Mouse (Mus musculus) Patski (cell line): ENCODE measurements around the gene Apof. TPM values are rescaled to one million over a fixed set of nuclear protein-coding genes. Genes with fewer than 3 reads are reported as not detected.

Experiments used
- ATAC-seq: fragments of 100-300 bp; one replicate; pipeline ENCODE4 v1.8.0; 2021
- CTCF ChIA-PET: fragments of 350-600 bp; sonication (Branson Sonifier 250); formaldehyde crosslinking; loops from one replicate; lab custom pipeline; 2022; ENCODE audit warnings: inconsistent platforms; lab: Charles Lee
- POLR2A ChIA-PET: fragments of 350-600 bp; sonication (Branson Sonifier 250); formaldehyde crosslinking; loops from one replicate; lab custom pipeline; 2022; ENCODE audit warnings: antibody characterized with exemption, inconsistent platforms; lab: Charles Lee
- DNase-seq: peaks from one replicate; pipeline ENCODE4 v3.0.0-alpha.2; 2011; ENCODE audit warnings: low read depth, low spot score
- H3K27me3 ChIP-seq: fragments of 371-371 bp; one replicate; pipeline ENCODE4 v1.5.1; 2021
- CTCF ChIP-seq: fragments of 100-300 bp; IDR thresholded peaks from one replicate; pipeline ENCODE4 v1.5.1; 2021
- in situ Hi-C: fragments of 300-500 bp; cut with MboI; formaldehyde crosslinking; loops from 3 replicates; pipeline ENCODE4 v1.11.1; 2018; ENCODE audit warnings: low pct_unique_long_range_greater_than_20kb, mixed read lengths
- polyA plus RNA-seq: library from polyadenylated mRNA; unstranded; gene quantifications from one replicate; pipeline ENCODE4 v1.2.3, GENCODE M21; 2021

Gene Apof
- polyA plus RNA-seq, 1 experiment from 2014 or later: 0.10 TPM

GRCm38 (mm10) chr10:128310902-128311301 is 42.4 kb downstream of the Apof start:
- TF ChIP-seq CTCF: no peak

DNA sequence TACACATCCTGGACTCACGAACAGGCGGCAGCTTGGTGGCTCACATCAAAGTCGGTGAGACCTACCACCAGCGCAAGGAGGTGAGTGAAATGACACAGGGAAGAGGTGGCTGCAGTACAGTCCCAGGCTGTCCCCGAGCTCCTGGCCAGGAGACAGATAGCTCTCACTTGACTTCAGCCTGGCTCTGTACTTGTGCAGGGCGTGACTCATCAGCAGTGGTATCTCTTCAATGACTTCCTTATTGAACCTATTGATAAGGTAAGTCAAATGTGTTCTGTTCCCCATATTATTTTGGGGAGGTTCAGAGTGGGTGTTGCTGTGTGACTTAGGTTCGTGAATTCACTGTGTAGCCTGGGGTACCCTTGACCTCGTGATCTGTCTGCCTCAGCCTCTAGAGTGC is 47.1 kb downstream of the Apof start:
- ChIA-PET POLR2A (interaction anchor here (0.6 to 0.9 kb wide), 2 partner anchors 12 to 59 kb away, joined by 3 read pairs; no protein-coding TSS in a partner anchor), CTCF (interaction anchor here (1.2 to 1.4 kb wide), 2 partner anchors 11 to 45 kb away, joined by 3 read pairs; no protein-coding TSS in a partner anchor)
- no peaks in the 10 kb centered on the region for H3K27me3 ChIP-seq
- TF ChIP-seq CTCF: no peak
- ATAC-seq: no peak
- in situ Hi-C loops: no loop called here
- DNase-seq: no peak

More at GRCm38 (mm10) chr10:128310902-128311301, 42.4 kb downstream of the Apof start:
- no peak for ATAC-seq
- no peak for DNase-seq
- H3K27me3 ChIP-seq: no peaks in the 10 kb centered on the region
- POLR2A ChIA-PET: no interaction called here
- CTCF ChIA-PET: no interaction called here
- in situ Hi-C loops: no loop called here

Other genes with a start within 250 kb of the Apof start
- gene Naca, start 233.1 kb upstream of the Apof start, polyA plus RNA-seq: 764 TPM
- gene Ptges3, start 209.7 kb upstream of the Apof start, polyA plus RNA-seq: 141 TPM
- 2,546 TPM for gene Atp5b, start 185.4 kb upstream of the Apof start, polyA plus RNA-seq
- gene Baz2a, start 177.1 kb upstream of the Apof start, polyA plus RNA-seq: 45.8 TPM
- gene Rbms2, start 88.4 kb upstream of the Apof start, polyA plus RNA-seq: 74.2 TPM
- 1.6 TPM for gene Gls2, start 74.2 kb upstream of the Apof start, polyA plus RNA-seq
- 13.8 TPM for gene Spryd4, start 56.9 kb upstream of the Apof start, polyA plus RNA-seq
- 0.04 TPM for gene Mip, start 42.8 kb upstream of the Apof start, polyA plus RNA-seq
- 17.5 TPM for gene Timeless, start 36.6 kb upstream of the Apof start, polyA plus RNA-seq
- gene Apon, start 14.6 kb upstream of the Apof start, polyA plus RNA-seq: 1.4 TPM
- gene Stat2, start 1.9 kb downstream of the Apof start, polyA plus RNA-seq: 29.5 TPM
- 0.04 TPM for gene Il23a, start 30.1 kb downstream of the Apof start, polyA plus RNA-seq
- 20.3 TPM for gene Pan2, start 34.7 kb downstream of the Apof start, polyA plus RNA-seq
- gene Cnpy2, start 53.8 kb downstream of the Apof start, polyA plus RNA-seq: 200 TPM
- gene Cs, start 69.1 kb downstream of the Apof start, polyA plus RNA-seq: 279 TPM
- gene Coq10a, start 100.3 kb downstream of the Apof start, polyA plus RNA-seq: 34.5 TPM
- 55.9 TPM for gene Ankrd52, start 108.4 kb downstream of the Apof start, polyA plus RNA-seq
- 0.12 TPM for gene Slc39a5, start 132.6 kb downstream of the Apof start, polyA plus RNA-seq
- gene Nabp2, start 142.8 kb downstream of the Apof start, polyA plus RNA-seq: 85.0 TPM
- gene Rnf41, start 143.0 kb downstream of the Apof start, polyA plus RNA-seq: 43.3 TPM
- 102 TPM for gene Smarcc2, start 190.6 kb downstream of the Apof start, polyA plus RNA-seq
- 1,994 TPM for gene Myl6, start 225.5 kb downstream of the Apof start, polyA plus RNA-seq
- gene Myl6b, start 230.0 kb downstream of the Apof start, polyA plus RNA-seq: 54.1 TPM